Mouse (Mus musculus) macrophage (primary cell): ENCODE data around the gene Tef. TPM values are rescaled to one million over a fixed set of nuclear protein-coding genes. Genes with fewer than 3 reads are reported as not detected.

Experiments used
- H3K27ac ChIP-seq: fragments of 350-480 bp; formaldehyde crosslinking; 2 replicates; pipeline ENCODE4 v1.9.0; 2021
- H3K36me3 ChIP-seq: fragments of 350-480 bp; formaldehyde crosslinking; 2 replicates; pipeline ENCODE4 v1.9.0; 2021; ENCODE audit errors: inconsistent target
- H3K4me3 ChIP-seq: fragments of 350-480 bp; formaldehyde crosslinking; 2 replicates; pipeline ENCODE4 v1.9.0; 2021; ENCODE audit errors: inconsistent target
- H3K79me2 ChIP-seq: fragments of 350-480 bp; formaldehyde crosslinking; 2 replicates; pipeline ENCODE4 v1.9.0; 2021; ENCODE audit errors: inconsistent target
- WGBS: methylation state at CpG from one replicate; pipeline ENCODE4 v1.1.7; 2026; ENCODE audit warnings: inconsistent platforms; ENCODE audit not compliant: missing documents; 5-methylcytosine and 5-hydroxymethylcytosine counted together
- polyA plus RNA-seq: library from polyadenylated mRNA; stranded (reverse); fragments of 250-400 nt; gene quantifications from 3 replicates; pipeline ENCODE4 v1.2.4, GENCODE M21; 2018; ENCODE audit warnings: inconsistent platforms

Tef gene
- polyA plus RNA-seq, 1 experiment from 2014 or later, result 23.6 TPM

DNA sequence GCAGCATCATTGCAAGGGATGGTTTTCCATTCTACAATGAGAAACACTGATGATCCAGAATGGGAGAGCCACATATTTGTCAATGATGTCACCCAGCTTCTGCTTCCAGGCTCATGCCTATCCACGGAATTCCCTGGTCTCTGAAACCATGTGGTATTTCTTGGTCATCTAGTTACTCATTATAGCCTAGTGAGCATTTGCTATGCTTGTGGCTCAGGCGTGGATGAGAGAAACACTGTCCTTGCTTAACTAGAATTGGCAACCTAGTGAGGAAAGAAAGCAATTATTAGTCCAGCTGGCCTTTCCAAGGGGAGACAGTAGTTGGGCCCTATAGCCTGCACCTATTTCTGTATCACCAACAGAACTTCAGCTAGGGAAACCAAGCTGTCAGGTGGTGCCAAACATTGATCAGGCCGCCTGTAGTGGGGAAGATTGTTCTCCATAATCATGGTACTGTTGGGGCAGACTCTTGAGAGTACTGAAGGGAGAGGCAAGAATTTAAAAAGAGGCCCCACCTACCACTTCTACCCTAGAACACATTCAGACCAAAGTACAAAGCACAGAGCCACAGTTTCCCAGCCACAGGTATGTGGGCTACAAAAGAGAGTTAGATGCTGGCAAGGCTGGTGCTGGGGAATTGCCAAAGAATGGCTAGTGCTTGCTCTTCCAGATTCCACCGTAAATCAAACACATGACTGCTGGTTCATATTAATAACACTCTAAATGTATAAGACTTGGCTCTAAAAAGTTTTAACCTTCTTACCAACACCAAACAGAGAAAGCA lies 4.6 kb downstream of the Tef start:
- Histone ChIP-seq H3K79me2 (peaks cover 1% of the 10 kb centered on the region; the same call in 1 of the 2 replicates), H3K4me3 (no peak overlapping the region), H3K27ac (no peak overlapping the region), H3K36me3 (no peaks in the 10 kb centered on the region)
- 98% methylated on average over 4 of the region's 4 CpGs for WGBS

DNA sequence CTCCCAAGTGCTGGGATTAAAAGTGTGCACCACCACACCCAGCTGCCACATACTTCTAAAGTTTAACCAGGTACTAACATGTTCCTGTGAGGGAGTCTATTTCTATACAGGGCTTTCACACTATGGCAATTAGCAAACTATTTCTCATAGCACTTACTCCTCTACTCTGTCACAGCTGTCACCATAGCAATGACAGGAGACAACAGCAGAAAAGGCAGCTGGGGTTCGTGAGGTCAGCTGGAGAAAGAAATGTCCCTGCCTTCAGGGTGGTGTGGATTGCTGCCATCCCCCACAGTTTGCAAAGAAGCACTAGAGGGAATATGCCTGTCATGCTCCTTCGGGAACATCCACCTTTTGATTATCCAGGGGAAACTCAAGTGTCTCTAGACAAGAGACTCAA lies 6.6 kb downstream of the Tef start:
- 97% methylated on average over 2 of the region's 2 CpGs for WGBS
- Histone ChIP-seq H3K79me2 (peaks cover 21% of the 10 kb centered on the region), H3K36me3 (no peaks in the 10 kb centered on the region), H3K27ac (no peak overlapping the region), H3K4me3 (no peak overlapping the region)

DNA sequence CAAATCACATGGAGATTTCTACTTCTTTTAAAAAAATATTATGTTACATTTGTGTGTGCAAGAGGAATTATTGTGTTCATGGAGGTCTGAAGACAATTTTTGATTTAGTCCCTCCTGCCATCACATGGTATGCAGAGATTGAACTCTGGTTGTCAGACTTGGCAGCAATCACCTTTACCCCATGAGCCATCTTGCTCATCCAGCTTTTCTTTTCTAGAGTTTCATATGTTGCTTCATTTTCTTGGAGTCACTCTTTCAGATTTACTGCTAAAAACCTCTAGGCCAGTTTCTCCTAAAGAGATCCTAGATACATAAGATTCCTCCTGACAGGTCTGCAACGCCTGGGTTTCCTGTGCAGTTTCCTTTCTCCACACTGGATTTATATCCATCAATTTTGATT lies 7.3 kb downstream of the Tef start:
- no peaks in the 10 kb centered on the region for H3K36me3 ChIP-seq
- WGBS, result 8% methylated on average over 1 of the region's 1 CpGs
- H3K27ac ChIP-seq, result peak overlapping the region; percentile 70; the same call in 1 of the 2 replicates
- H3K4me3 ChIP-seq, result peak overlapping the region; percentile 48; the same call in 1 of the 2 replicates
- H3K79me2 ChIP-seq, result peaks cover 29% of the 10 kb centered on the region

DNA sequence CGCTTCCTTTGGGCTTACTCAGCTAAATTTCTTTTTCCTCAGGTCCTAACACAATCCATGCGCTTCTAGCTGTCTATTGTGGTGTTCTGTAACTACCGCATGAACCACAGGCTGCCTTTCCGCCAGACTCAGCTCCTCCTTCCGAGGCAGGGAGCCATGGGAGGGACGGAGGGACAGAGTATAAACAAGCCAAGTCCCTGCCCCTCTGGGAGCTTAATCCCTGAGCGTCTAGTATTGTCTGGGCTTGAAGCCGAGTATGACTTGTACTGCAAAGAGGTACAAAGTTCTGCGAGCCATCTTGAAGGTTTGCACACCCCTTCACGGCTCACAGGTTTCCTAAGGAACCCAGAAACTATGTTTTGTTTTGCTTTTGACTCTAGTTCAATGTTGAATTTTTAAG lies 7.9 kb downstream of the Tef start:
- H3K4me3 ChIP-seq, result peak overlapping the region; percentile 48
- H3K27ac ChIP-seq, result peak overlapping the region; percentile 70
- H3K79me2 ChIP-seq, result peaks cover 29% of the 10 kb centered on the region
- 2% methylated on average over 10 of the region's 10 CpGs for WGBS
- H3K36me3 ChIP-seq, result peaks cover under 1% of the 10 kb centered on the region; the same call in 1 of the 2 replicates

DNA sequence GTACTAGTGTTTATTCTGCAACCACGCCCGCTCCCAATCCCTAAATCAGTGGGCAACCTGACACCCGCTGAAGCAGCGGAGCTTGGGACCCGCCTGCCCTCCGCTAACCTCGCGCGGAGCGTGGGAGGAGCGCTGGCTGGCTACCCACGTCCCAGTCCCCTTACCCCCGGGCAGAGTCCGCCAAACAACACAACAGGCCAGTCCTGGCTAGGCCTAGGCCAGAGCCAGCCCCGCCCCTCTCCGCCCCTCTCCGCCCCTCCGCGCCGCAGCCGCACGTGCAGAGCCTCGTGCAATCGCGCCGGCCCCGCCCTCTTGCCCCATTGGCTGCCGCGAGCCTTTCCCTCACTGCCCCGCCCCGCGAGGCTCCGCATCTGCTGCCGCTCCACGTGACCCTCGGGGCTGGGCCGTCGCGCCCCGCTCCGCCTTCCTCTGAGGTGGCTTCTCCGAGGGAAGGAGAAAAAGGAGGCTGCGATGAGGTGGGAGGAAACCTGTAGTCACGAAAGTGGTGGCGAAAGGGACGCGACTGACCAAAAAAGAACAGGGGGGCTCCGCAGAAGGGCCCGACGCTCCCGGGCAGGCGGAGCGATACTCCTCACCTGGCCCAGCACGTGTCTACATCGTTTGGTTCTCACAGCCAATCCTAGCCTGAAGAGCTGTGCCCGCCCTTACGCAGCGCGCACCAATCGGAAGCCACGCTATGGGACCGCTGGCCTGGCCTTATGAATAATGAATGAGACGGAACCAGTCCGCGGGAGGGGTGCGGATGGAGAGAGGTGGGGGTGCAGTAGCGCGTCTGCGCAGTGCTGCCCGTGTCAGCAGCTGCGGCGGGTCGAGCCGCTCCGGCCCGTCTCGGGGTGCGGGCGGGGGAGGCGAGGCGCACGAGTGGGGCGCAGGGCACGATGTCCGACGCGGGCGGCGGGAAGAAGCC lies 8.7 kb downstream of the Tef start:
- H3K27ac ChIP-seq, result peak overlapping the region; percentile 75
- under 1% methylated on average over 80 of the region's 89 CpGs for WGBS
- H3K79me2 ChIP-seq, result peaks cover 29% of the 10 kb centered on the region
- peaks cover 8% of the 10 kb centered on the region; the same call in 1 of the 2 replicates for H3K36me3 ChIP-seq
- H3K4me3 ChIP-seq, result peak overlapping the region; percentile 48

DNA sequence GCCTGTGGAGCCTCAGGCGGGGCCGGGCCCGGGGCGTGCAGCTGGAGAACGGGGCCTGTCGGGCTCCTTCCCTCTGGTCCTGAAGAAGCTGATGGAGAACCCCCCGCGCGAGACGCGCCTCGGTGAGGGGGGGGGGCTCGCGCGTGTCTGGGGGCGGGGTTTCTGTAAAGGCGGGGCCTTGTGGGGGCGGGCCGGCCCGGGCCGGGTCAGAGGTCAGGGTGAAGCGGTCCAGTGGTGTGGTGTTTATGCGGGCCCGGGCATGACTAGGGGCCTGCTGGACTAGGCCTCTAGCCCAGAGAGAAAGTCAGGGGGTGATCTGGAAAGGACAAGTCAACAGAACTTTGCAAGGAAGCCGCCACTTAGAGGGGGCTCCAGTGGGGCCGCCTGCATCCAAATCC lies 9.4 kb downstream of the Tef start:
- peak overlapping the region; percentile 59 for H3K4me3 ChIP-seq
- H3K27ac ChIP-seq, result peak overlapping the region; percentile 53
- 3% methylated on average over 15 of the region's 26 CpGs for whole genome bisulfite sequencing
- H3K79me2 ChIP-seq, result peaks cover 29% of the 10 kb centered on the region
- peaks cover 12% of the 10 kb centered on the region for H3K36me3 ChIP-seq

DNA sequence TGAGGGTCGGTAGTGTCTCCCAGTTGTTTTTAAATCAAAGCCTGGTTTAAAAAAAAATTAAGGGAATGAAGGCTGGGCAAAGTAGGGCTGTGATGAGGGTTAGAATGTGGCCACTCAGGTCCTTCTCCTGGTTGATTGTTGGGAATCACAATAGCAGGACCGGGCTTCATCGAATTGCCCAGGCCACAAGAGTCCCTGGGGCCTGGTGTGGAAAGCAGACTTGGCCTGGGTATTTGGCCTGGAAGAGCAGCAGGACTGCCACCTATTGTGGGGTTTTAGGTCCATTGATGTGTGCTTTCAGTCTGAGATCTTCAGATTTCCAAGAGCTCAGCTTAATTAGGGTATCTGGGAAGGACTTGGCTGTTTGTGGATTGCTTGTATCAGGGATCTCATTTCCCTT lies 10.1 kb downstream of the Tef start:
- Histone ChIP-seq H3K36me3 (peaks cover 19% of the 10 kb centered on the region), H3K79me2 (peaks cover 29% of the 10 kb centered on the region), H3K27ac (peak overlapping the region; percentile 53), H3K4me3 (peak overlapping the region; percentile 59)
- WGBS, result 61% methylated on average over 3 of the region's 3 CpGs

DNA sequence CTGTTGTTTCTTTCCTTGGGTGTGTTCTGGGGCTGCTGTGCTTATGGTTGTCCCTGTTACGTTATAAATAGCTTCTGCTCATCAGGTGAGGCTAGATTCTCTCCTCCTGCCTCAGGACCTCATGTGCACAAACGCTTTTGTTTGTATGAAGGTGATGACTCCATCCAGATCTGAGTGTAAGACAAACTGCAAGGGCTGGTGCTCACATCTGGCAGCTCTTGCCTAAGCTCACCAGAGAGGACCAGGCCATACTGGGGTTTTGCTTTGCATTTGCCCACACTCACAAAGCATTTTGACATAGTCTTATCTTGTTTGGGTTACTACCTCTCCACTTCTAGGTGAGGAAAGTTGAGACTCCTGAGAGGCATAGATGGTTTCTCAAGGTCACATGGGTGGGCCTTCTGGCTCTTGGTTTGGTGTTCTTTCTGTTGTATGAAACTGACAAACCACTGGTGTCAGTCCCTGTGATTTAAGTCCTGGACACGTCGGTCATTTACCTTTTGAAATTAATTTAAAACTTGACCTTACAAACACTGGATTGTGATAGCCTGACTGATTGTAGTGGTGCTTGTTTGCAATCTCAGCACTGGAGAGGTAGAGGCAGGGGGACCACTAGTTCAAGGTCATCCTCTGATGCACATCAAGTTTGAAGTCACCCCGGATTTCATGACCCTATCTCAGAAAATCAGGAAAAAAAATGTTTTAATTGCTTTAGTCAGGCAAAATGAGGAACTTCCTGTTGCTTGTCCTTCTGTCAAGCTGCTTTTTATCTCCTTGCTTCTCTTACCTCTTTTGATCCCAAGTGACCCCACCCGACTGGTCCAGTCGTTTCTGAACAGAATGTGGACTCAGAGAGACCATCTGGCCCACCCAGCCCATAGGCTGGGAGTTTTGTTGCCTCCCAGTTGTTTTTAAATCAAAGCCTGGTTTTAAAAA lies 10.7 kb downstream of the Tef start:
- H3K27ac ChIP-seq, result peak overlapping the region; percentile 53
- H3K4me3 ChIP-seq, result peak overlapping the region; percentile 59; the same call in 1 of the 2 replicates

DNA sequence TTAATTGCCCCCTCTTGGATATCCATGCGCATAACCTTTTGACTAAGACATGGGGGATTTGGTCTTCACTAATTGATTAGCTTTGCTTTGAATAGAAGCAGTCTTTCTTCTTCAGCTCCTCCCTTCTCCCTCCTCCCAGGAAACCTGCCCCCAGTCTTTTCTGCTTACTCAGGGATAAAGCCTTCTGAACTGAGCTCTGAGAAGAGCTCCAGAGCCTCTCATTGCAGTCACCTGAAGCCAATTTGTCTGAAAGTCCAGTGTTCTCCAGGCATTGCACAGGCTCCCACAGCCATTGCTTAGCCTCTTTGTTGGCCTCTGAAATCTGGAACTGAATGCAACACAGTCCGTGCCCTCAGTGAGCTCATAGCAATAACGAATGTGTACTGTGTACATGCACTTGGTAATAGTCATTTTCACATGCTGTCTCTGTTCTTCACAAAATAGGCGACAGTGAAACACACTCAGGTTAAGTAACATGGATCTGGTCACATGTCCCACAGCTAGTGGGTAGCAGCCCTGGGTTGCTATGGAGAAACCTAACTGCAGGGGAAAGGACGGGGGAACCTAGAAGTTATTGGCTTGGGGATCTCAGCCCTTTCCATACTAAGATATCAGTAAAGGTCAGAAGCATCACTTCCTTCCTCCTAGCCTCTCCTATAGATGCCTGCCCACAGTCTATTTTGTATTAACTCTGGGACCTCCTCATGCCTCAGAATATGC lies 11.9 kb downstream of the Tef start:
- WGBS, result 58% methylated on average over 5 of the region's 5 CpGs
- no peak overlapping the region for H3K4me3 ChIP-seq
- H3K27ac ChIP-seq, result no peak overlapping the region
- H3K79me2 ChIP-seq, result peaks cover 29% of the 10 kb centered on the region
- peaks cover 20% of the 10 kb centered on the region for H3K36me3 ChIP-seq

More for the DNA sequence above, 10.7 kb downstream of the Tef start:
- Histone ChIP-seq H3K36me3 (peaks cover 20% of the 10 kb centered on the region), H3K79me2 (peaks cover 29% of the 10 kb centered on the region)
- WGBS, result 57% methylated on average over 7 of the region's 7 CpGs

DNA sequence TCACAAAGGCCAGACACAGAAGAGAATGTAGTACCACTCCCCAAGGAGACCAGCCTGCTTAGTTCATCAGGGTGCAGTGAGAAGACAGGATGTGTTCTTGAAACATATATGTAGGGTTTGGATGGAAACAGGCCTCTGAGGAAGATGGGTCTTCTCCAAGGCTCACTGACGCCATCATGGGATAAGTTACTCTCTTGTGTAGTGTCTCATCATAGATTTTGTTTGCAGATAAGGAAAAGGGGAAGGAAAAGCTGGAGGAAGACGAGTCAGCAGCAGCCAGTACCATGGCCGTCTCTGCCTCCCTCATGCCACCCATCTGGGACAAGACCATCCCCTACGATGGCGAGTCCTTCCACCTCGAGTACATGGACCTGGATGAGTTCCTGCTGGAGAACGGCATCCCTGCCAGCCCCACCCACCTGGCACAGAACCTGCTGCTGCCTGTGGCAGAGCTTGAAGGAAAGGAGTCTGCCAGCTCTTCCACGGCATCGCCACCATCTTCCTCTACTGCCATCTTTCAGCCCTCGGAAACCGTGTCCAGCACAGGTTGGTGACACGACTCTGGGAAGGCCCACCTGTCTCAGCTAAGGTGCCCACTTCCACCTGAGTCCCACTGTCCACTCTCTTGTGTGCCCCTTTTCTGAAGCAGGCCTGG lies 12.6 kb downstream of the Tef start:
- Histone ChIP-seq H3K36me3 (peaks cover 20% of the 10 kb centered on the region), H3K27ac (no peak overlapping the region), H3K4me3 (no peak overlapping the region), H3K79me2 (peaks cover 29% of the 10 kb centered on the region)
- 55% methylated on average over 11 of the region's 12 CpGs for WGBS

DNA sequence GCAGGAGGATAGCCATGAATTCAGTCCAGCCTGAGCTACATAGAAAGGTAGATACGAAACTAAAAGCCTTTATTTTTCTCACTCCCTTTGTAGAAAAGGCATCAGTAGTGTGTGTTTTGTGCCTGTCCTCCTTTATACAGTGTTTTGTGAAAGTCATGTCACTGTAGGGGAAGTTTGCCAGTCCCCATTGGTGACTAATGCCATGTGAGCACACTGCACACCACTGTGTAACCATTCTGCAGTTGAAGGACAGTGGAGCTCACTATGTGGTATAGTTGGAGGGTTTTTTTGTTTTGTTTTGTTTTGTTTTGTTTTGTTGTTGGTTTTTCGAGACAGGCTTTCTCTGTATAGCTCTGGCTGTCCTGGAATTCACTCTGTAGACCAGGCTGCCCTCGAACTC lies 16.2 kb downstream of the Tef start:
- 95% methylated on average over 2 of the region's 3 CpGs for WGBS
- Histone ChIP-seq H3K27ac (no peak overlapping the region), H3K4me3 (no peak overlapping the region), H3K79me2 (peaks cover 11% of the 10 kb centered on the region; the same call in 1 of the 2 replicates), H3K36me3 (peaks cover 41% of the 10 kb centered on the region)

DNA sequence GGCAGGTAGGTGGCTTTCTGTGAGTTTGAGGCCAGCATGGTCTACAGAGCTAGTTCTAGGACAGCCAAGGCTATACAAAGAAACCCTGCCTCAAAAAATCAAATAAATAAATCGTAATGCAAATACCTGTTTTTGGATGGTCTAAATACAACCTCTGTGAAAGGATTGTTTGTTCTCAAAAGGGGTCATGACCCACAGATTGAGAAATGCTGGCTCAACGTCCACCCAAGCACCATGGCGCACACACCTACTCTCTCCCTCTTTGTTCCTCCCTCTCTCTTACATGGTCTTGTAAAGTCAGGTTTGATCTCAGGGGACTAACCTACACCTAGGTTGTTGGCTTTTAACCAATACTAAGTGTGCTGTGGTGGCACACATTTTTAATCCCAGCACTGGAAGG lies 20.4 kb downstream of the Tef start:
- Histone ChIP-seq H3K79me2 (no peaks in the 10 kb centered on the region), H3K36me3 (peaks cover 52% of the 10 kb centered on the region), H3K27ac (no peak overlapping the region), H3K4me3 (no peak overlapping the region)
- 98% methylated on average over 3 of the region's 3 CpGs for WGBS

DNA sequence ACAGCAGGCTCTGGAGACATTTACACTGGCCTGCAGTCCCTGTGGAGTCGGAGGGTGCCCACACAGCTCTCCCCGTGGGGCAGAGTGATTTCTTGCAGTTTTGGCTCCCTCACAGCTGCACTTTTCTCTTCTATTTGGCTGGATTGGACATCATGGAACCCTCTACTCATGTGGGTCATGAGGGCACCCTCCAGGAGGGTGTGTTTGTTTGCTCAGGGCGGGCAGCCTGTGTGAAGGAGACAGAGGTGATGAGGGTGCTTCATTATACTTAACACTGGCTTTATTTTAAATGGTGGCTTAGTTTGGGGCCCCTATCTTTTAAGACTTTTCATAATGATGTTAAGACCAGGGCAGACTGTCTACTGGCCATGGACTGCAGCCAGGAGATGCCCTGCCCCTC lies 22.6 kb downstream of the Tef start:
- Histone ChIP-seq H3K36me3 (peaks cover 52% of the 10 kb centered on the region), H3K79me2 (no peaks in the 10 kb centered on the region), H3K27ac (no peak overlapping the region), H3K4me3 (no peak overlapping the region)
- 90% methylated on average over 3 of the region's 3 CpGs for WGBS
